Mouse (Mus musculus) yolk sac, embryonic 10.5 days (tissue): ENCODE measurements around the gene Mapk6.
"Not testable (repeated sequence)": the region's sequence is repeated elsewhere in the genome, so short reads cannot be mapped to it uniquely, and the experiment has no call there.

Experiments used
- DNase-seq: peaks from one replicate; pipeline ENCODE4 v3.0.0-alpha.2; 2017; ENCODE audit warnings: low spot score

Gene Mapk6

GRCm38 (mm10) chr9:75409852-75410378 lies at the start of gene Mapk6:
Gene Mapk6, minus strand, starts transcription at chr9:75410005.
- DNase-seq: peak; percentile 93

- DNase-seq: no peak
Measured at GRCm38 (mm10) chr9:75455684-75456083, 45.9 kb upstream of the Mapk6 start.

GRCm38 (mm10) chr9:75453994-75454393 lies 44.2 kb upstream of the Mapk6 start:
- no peak for DNase-seq

GRCm38 (mm10) chr9:75448021-75448420 lies 38.2 kb upstream of the Mapk6 start:
- no peak for DNase-seq

GRCm38 (mm10) chr9:75446574-75446973 lies 36.8 kb upstream of the Mapk6 start:
- DNase-seq: not testable (repeated sequence)

GRCm38 (mm10) chr9:75444981-75445380 lies 35.2 kb upstream of the Mapk6 start:
- DNase-seq: peak; percentile 51

GRCm38 (mm10) chr9:75441691-75442131 lies 31.9 kb upstream of the Mapk6 start:
- DNase-seq: no peak

- peak; percentile 93 for DNase-seq
Measured at GRCm38 (mm10) chr9:75440796-75441666, 31.2 kb upstream of the Mapk6 start, which contains the start of gene Leo1. Gene Leo1, plus strand, starts transcription at chr9:75441524.

GRCm38 (mm10) chr9:75437653-75438385 lies 28.0 kb upstream of the Mapk6 start:
- no peak for DNase-seq

GRCm38 (mm10) chr9:75435918-75436317 lies 26.1 kb upstream of the Mapk6 start:
- DNase-seq: peak; percentile 80

GRCm38 (mm10) chr9:75435291-75435690 lies 25.5 kb upstream of the Mapk6 start:
- DNase-seq: no peak

GRCm38 (mm10) chr9:75434872-75435271 lies 25.1 kb upstream of the Mapk6 start:
- DNase-seq: no peak

- no peak for DNase-seq
Measured at GRCm38 (mm10) chr9:75434172-75434793, 24.5 kb upstream of the Mapk6 start.

- DNase-seq: no peak
Measured at GRCm38 (mm10) chr9:75432694-75433093, 22.9 kb upstream of the Mapk6 start.

- no peak for DNase-seq
Measured at GRCm38 (mm10) chr9:75430822-75431621, 21.2 kb upstream of the Mapk6 start.

- no peak for DNase-seq
Measured at GRCm38 (mm10) chr9:75429657-75430056, 19.9 kb upstream of the Mapk6 start.

- DNase-seq: no peak
Measured at GRCm38 (mm10) chr9:75429040-75429439, 19.2 kb upstream of the Mapk6 start.

GRCm38 (mm10) chr9:75428274-75428600 lies 18.4 kb upstream of the Mapk6 start:
- DNase-seq: no peak

- no peak for DNase-seq
Measured at GRCm38 (mm10) chr9:75427366-75428273, 17.8 kb upstream of the Mapk6 start.

- no peak for DNase-seq
Measured at GRCm38 (mm10) chr9:75425796-75426391, 16.1 kb upstream of the Mapk6 start.
